Comparison of ENCODE assay signal across 18 mouse cellular contexts in the genomic region with DNA sequence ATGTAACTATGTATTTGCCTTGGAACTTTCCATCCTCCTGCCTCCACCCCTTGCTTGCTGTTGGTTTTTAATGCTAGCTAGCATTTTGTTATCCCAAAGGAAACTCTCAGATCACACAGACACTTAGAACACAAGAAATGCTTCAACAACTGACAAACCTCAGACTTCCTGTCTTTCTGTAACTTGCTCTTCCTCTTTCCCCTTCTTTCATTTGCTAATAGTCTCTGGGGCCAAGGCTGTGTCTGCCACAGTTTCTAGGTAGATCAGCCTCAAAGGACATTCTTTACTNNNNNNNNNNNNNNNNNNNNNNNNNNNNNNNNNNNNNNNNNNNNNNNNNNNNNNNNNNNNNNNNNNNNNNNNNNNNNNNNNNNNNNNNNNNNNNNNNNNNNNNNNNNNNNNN. TPM values are rescaled to one million over a fixed set of nuclear protein-coding genes. Genes with fewer than 3 reads are reported as not detected.
DNase-seq lines count a peak whose midpoint lies in the region; ATAC-seq lines count a peak whose summit lies in the region.
"Had no signal": no experiment of that assay in that cellular context is flagged by ENCODE, and none has a peak within 500 bp of the region (broad histone marks: within the 10 kb centered on the region; RNA-seq: fewer than 3 reads in every experiment).

No protein-coding gene starts in this region.

- no peak overlapping the region for H3K4me2 ChIP-seq in heart, embryonic 12.5 days
- no peak overlapping the region for H3K4me2 ChIP-seq in liver, embryonic 11.5 days
- H3K4me2 ChIP-seq: embryonic facial prominence, embryonic 15.5 days; forebrain, embryonic 15.5 days; neural tube, embryonic 12.5 days; stomach, embryonic 15.5 days had no signal

- H3K4me1 ChIP-seq in heart, embryonic 12.5 days (replicated peaks), result peaks cover 10% of the 10 kb centered on the region; the same call in 1 of the 2 replicates
- H3K4me1 ChIP-seq in liver, embryonic 11.5 days (replicated peaks; ENCODE audit: control insufficient read depth, insufficient read depth, low read length), result peaks cover 7% of the 10 kb centered on the region
- H3K4me1 ChIP-seq: forebrain, embryonic 15.5 days; neural tube, embryonic 12.5 days had no signal

- no peaks in the 10 kb centered on the region for H3K27me3 ChIP-seq in heart, embryonic 12.5 days (replicated peaks)
- H3K27me3 ChIP-seq in liver, embryonic 11.5 days (replicated peaks; ENCODE audit: control insufficient read depth, insufficient read depth, low read length), result no peaks in the 10 kb centered on the region
- no peaks in the 10 kb centered on the region; the same call in 1 of the 2 replicates for H3K27me3 ChIP-seq in splenic B cell, adult 2 months (ENCODE audit: control insufficient read depth, insufficient read depth, low read length, poor library complexity, severe bottlenecking)
- H3K27me3 ChIP-seq: embryonic facial prominence, embryonic 15.5 days; forebrain, embryonic 15.5 days; neural tube, embryonic 12.5 days; stomach, embryonic 15.5 days had no signal

- H3K9me3 ChIP-seq in heart, embryonic 12.5 days (replicated peaks), result no peaks in the 10 kb centered on the region
- H3K9me3 ChIP-seq in liver, embryonic 11.5 days (ENCODE audit: control insufficient read depth, low read length), result no peaks in the 10 kb centered on the region
- H3K9me3 ChIP-seq: embryonic facial prominence, embryonic 15.5 days; forebrain, embryonic 15.5 days; neural tube, embryonic 12.5 days; stomach, embryonic 15.5 days had no signal

- ATAC-seq in heart, embryonic 12.5 days (ENCODE audit: insufficient number of reproducible peaks, low FRiP score), result no peak; the same call in 1 of the 2 replicates
- no peak for ATAC-seq in liver, embryonic 11.5 days (replicated peaks; ENCODE audit: low FRiP score)
- ATAC-seq: forebrain, embryonic 15.5 days had no signal

- H3K9ac ChIP-seq in heart, embryonic 12.5 days, result no peak overlapping the region
- no peak overlapping the region for H3K9ac ChIP-seq in liver, embryonic 11.5 days (ENCODE audit: low read depth, low read length)
- H3K9ac ChIP-seq: embryonic facial prominence, embryonic 15.5 days; forebrain, embryonic 15.5 days; neural tube, embryonic 12.5 days; stomach, embryonic 15.5 days had no signal

- DNase-seq in heart, adult 9 months (ENCODE audit: low spot score in 2 of 2), result no peak
- DNase-seq in spleen, postnatal 36 days (ENCODE audit: low spot score in 2 of 2), result peak; percentile 63 to 64
- DNase-seq in spleen, adult 12 weeks (ENCODE audit: low spot score), result no peak
- DNase-seq in liver, embryonic 11.5 days (ENCODE audit: low spot score), result no peak
- peak; percentile 56 for DNase-seq in splenic B cell, adult 2 months (ENCODE audit: low read depth, low spot score)
- DNase-seq in gastrocnemius, postnatal 10 days, result no peak
- DNase-seq in testis, postnatal 10 days (ENCODE audit: low spot score), result no peak
- DNase-seq: cerebellum, postnatal 14 days; heart, postnatal 10 days; kidney, adult 8-10 months; layer of hippocampus, adult 9-11 months; right cerebral cortex, adult 18-20 months had no signal

- no peak overlapping the region for H3K4me3 ChIP-seq in heart, embryonic 12.5 days
- H3K4me3 ChIP-seq in liver, embryonic 11.5 days (ENCODE audit: low read depth, low read length), result no peak overlapping the region
- H3K4me3 ChIP-seq: embryonic facial prominence, embryonic 15.5 days; forebrain, embryonic 15.5 days; midbrain, embryonic 10.5 days; neural tube, embryonic 12.5 days; stomach, embryonic 15.5 days had no signal

- no peaks in the 10 kb centered on the region for H3K36me3 ChIP-seq in heart, embryonic 12.5 days
- H3K36me3 ChIP-seq in liver, embryonic 11.5 days (ENCODE audit: control insufficient read depth, insufficient read depth, low read length), result no peaks in the 10 kb centered on the region
- no peaks in the 10 kb centered on the region for H3K36me3 ChIP-seq in splenic B cell, adult 2 months (ENCODE audit: control insufficient read depth, insufficient read depth, low read length, poor library complexity, severe bottlenecking)
- H3K36me3 ChIP-seq: embryonic facial prominence, embryonic 15.5 days; forebrain, embryonic 15.5 days; midbrain, embryonic 10.5 days; neural tube, embryonic 12.5 days; stomach, embryonic 15.5 days had no signal

- H3K27ac ChIP-seq in heart, embryonic 12.5 days (ENCODE audit: poor library complexity, severe bottlenecking), result peak overlapping the region; percentile 69
- peak overlapping the region; percentile 44; the same call in 1 of the 2 replicates for H3K27ac ChIP-seq in liver, embryonic 11.5 days (ENCODE audit: low read depth, low read length)
- H3K27ac ChIP-seq: embryonic facial prominence, embryonic 15.5 days; forebrain, embryonic 15.5 days; midbrain, embryonic 10.5 days; neural tube, embryonic 12.5 days; stomach, embryonic 15.5 days had no signal

RNA-seq across cellular contexts. Expression of a gene that starts 21.2 kb away (rescaled TPM):
- 3.5 and 3.7 TPM in 2 replicates for polyA plus RNA-seq in heart, embryonic 12.5 days (2016; fragmentation: Nextera tagmentation; extraction: Ambion mirVana)
- 5.1 and 5.4 TPM in 2 replicates for polyA plus RNA-seq in liver, embryonic 11.5 days (2014; fragmentation: Nextera tagmentation; extraction: Ambion mirVana)
- total RNA-seq in gastrocnemius, postnatal 10 days (2021), result 10 to 100 TPM; 10.0 to 12.5 TPM

Comparison
In these comparisons a context has a peak if more than half of its experiments do, and no peak if none do; other contexts are left out.
1. DNase-seq: peak in spleen, postnatal 36 days (2 of 2) and splenic B cell, adult 2 months (single experiment); none in heart, adult 9 months (0 of 2), spleen, adult 12 weeks (single experiment), liver, embryonic 11.5 days (single experiment), gastrocnemius, postnatal 10 days (single experiment) and testis, postnatal 10 days (single experiment).